Mouse (Mus musculus): Measurements from ENCODE around the gene Cdkl1. TPM values are rescaled to one million over a fixed set of nuclear protein-coding genes. Genes with fewer than 3 reads are reported as not detected.
A peak's percentile ranks its signal among the peaks of the same experiment; 100 is the strongest.

Gene Cdkl1
- polyA plus RNA-seq, 1 experiment: 99.0 TPM

- 37% methylated on average over 6 of the region's 6 CpGs for WGBS
- no peak for DNase-seq
- Histone ChIP-seq H3K27ac (ENCODE audit: insufficient read depth, low read depth, low read length) (peak overlapping the region; percentile 27; the same call in 1 of the 2 replicates), H3K4me3 (ENCODE audit: insufficient read depth, low read depth, low read length) (no peak overlapping the region), H3K27me3 (replicated peaks; ENCODE audit: control insufficient read depth, insufficient read depth, low read length) (no peaks in the 10 kb centered on the region), H3K4me1 (ENCODE audit: control insufficient read depth, insufficient read depth, low read length) (peaks cover 16% of the 10 kb centered on the region; the same call in 1 of the 2 replicates), H3K36me3 (ENCODE audit: control insufficient read depth, insufficient read depth, low read length) (peaks cover 2% of the 10 kb centered on the region; the same call in 1 of the 2 replicates)
- no peak for TF ChIP-seq POLR2A (IDR thresholded peaks at IDR 0.05; ENCODE audit: low read depth, low read length)
- no peak for TF ChIP-seq CTCF (conservative IDR thresholded peaks at IDR 0.05; ENCODE audit: insufficient read depth, insufficient read length, low read depth, low read length)
Observed at GRCm38 (mm10) chr12:69760014-69760413, 31.1 kb downstream of the Cdkl1 start.

GRCm38 (mm10) chr12:69759267-69759885 is 31.7 kb downstream of the Cdkl1 start:
- peaks cover 16% of the 10 kb centered on the region; the same call in 1 of the 2 replicates for H3K4me1 ChIP-seq (ENCODE audit: control insufficient read depth, insufficient read depth, low read length)
- H3K4me3 ChIP-seq (ENCODE audit: insufficient read depth, low read depth, low read length): no peak overlapping the region
- H3K27ac ChIP-seq (ENCODE audit: insufficient read depth, low read depth, low read length): peak overlapping the region; percentile 69
- WGBS: 39% methylated on average over 7 of the region's 7 CpGs
- TF ChIP-seq CTCF (conservative IDR thresholded peaks at IDR 0.05; ENCODE audit: insufficient read depth, insufficient read length, low read depth, low read length) (no peak), POLR2A (IDR thresholded peaks at IDR 0.05; ENCODE audit: low read depth, low read length) (no peak)
- peaks cover 2% of the 10 kb centered on the region; the same call in 1 of the 2 replicates for H3K36me3 ChIP-seq (ENCODE audit: control insufficient read depth, insufficient read depth, low read length)
- no peaks in the 10 kb centered on the region for H3K27me3 ChIP-seq (replicated peaks; ENCODE audit: control insufficient read depth, insufficient read depth, low read length)
- no peak for DNase-seq

GRCm38 (mm10) chr12:69758221-69759185 is 32.6 kb downstream of the Cdkl1 start:
- 13% methylated on average over 22 of the region's 22 CpGs for WGBS
- DNase-seq: peak; percentile 76
- Histone ChIP-seq H3K4me1 (ENCODE audit: control insufficient read depth, insufficient read depth, low read length) (peaks cover 16% of the 10 kb centered on the region; the same call in 1 of the 2 replicates), H3K27ac (ENCODE audit: insufficient read depth, low read depth, low read length) (peak overlapping the region; percentile 69), H3K4me3 (ENCODE audit: insufficient read depth, low read depth, low read length) (no peak overlapping the region), H3K27me3 (replicated peaks; ENCODE audit: control insufficient read depth, insufficient read depth, low read length) (no peaks in the 10 kb centered on the region), H3K36me3 (ENCODE audit: control insufficient read depth, insufficient read depth, low read length) (peaks cover 2% of the 10 kb centered on the region; the same call in 1 of the 2 replicates)
- TF ChIP-seq POLR2A (IDR thresholded peaks at IDR 0.05; ENCODE audit: low read depth, low read length): no peak
- TF ChIP-seq CTCF (conservative IDR thresholded peaks at IDR 0.05; ENCODE audit: insufficient read depth, insufficient read length, low read depth, low read length): no peak

- WGBS: 4% methylated on average over 22 of the region's 22 CpGs
- Histone ChIP-seq H3K4me1 (ENCODE audit: control insufficient read depth, insufficient read depth, low read length) (peaks cover 16% of the 10 kb centered on the region; the same call in 1 of the 2 replicates), H3K36me3 (ENCODE audit: control insufficient read depth, insufficient read depth, low read length) (peaks cover 2% of the 10 kb centered on the region; the same call in 1 of the 2 replicates), H3K27me3 (replicated peaks; ENCODE audit: control insufficient read depth, insufficient read depth, low read length) (no peaks in the 10 kb centered on the region), H3K27ac (ENCODE audit: insufficient read depth, low read depth, low read length) (peak overlapping the region; percentile 58), H3K4me3 (ENCODE audit: insufficient read depth, low read depth, low read length) (no peak overlapping the region)
- peak; percentile 92 for DNase-seq
- TF ChIP-seq CTCF (conservative IDR thresholded peaks at IDR 0.05; ENCODE audit: insufficient read depth, insufficient read length, low read depth, low read length) (peak; percentile 91), POLR2A (IDR thresholded peaks at IDR 0.05; ENCODE audit: low read depth, low read length) (no peak)
Observed at GRCm38 (mm10) chr12:69757418-69758141, 33.5 kb downstream of the Cdkl1 start.

- H3K4me3 ChIP-seq (ENCODE audit: insufficient read depth, low read depth, low read length): no peak overlapping the region
- 80% methylated on average over 5 of the region's 5 CpGs for WGBS
- DNase-seq: no peak
- H3K27me3 ChIP-seq (replicated peaks; ENCODE audit: control insufficient read depth, insufficient read depth, low read length): no peaks in the 10 kb centered on the region
- no peak overlapping the region for H3K27ac ChIP-seq (ENCODE audit: insufficient read depth, low read depth, low read length)
- TF ChIP-seq POLR2A (IDR thresholded peaks at IDR 0.05; ENCODE audit: low read depth, low read length) (no peak), CTCF (conservative IDR thresholded peaks at IDR 0.05; ENCODE audit: insufficient read depth, insufficient read length, low read depth, low read length) (no peak)
- peaks cover 2% of the 10 kb centered on the region; the same call in 1 of the 2 replicates for H3K36me3 ChIP-seq (ENCODE audit: control insufficient read depth, insufficient read depth, low read length)
- peaks cover 12% of the 10 kb centered on the region; the same call in 1 of the 2 replicates for H3K4me1 ChIP-seq (ENCODE audit: control insufficient read depth, insufficient read depth, low read length)
Observed at GRCm38 (mm10) chr12:69756015-69756414, 35.1 kb downstream of the Cdkl1 start.

- TF ChIP-seq CTCF (conservative IDR thresholded peaks at IDR 0.05; ENCODE audit: insufficient read depth, insufficient read length, low read depth, low read length) (no peak), POLR2A (IDR thresholded peaks at IDR 0.05; ENCODE audit: low read depth, low read length) (no peak)
- Histone ChIP-seq H3K27ac (ENCODE audit: insufficient read depth, low read depth, low read length) (no peak overlapping the region), H3K27me3 (replicated peaks; ENCODE audit: control insufficient read depth, insufficient read depth, low read length) (no peaks in the 10 kb centered on the region), H3K36me3 (ENCODE audit: control insufficient read depth, insufficient read depth, low read length) (peaks cover 3% of the 10 kb centered on the region; the same call in 1 of the 2 replicates), H3K4me1 (ENCODE audit: control insufficient read depth, insufficient read depth, low read length) (peaks cover 7% of the 10 kb centered on the region; the same call in 1 of the 2 replicates), H3K4me3 (ENCODE audit: insufficient read depth, low read depth, low read length) (no peak overlapping the region)
- no peak for DNase-seq
- 53% methylated on average over 5 of the region's 5 CpGs for WGBS
Observed at GRCm38 (mm10) chr12:69753936-69754335, 37.1 kb downstream of the Cdkl1 start.
